Mouse (Mus musculus) heart, postnatal 0 days (tissue): ENCODE measurements around the gene Mup20. TPM values are rescaled to one million over a fixed set of nuclear protein-coding genes. Genes with fewer than 3 reads are reported as not detected.
"Not testable (repeated sequence)": the region's sequence is repeated elsewhere in the genome, so short reads cannot be mapped to it uniquely, and the experiment has no call there.

Experiments used
- ATAC-seq: fragments of 200-750 bp; cut with Nextera tagmentation; 2 replicates; pipeline ENCODE4 v1.8.0; 2017; ENCODE audit warnings: low read depth, moderate number of reproducible peaks, moderate library complexity; ENCODE audit not compliant: insufficient read depth
- DNase-seq: peaks from one replicate; pipeline ENCODE4 v3.0.0-alpha.2; 2016; ENCODE audit warnings: low spot score
- H3K27ac ChIP-seq: fragments of 300-500 bp; sonication (generic); 2 replicates; pipeline ENCODE4 v1.5.1; 2014; ENCODE audit warnings: low read depth, mild to moderate bottlenecking
- H3K27me3 ChIP-seq: fragments of 300-500 bp; sonication (generic); 2 replicates; pipeline ENCODE4 v1.6.1; 2014; ENCODE audit warnings: low read length, mixed read lengths; ENCODE audit not compliant: control insufficient read depth, insufficient read depth
- H3K36me3 ChIP-seq: fragments of 300-500 bp; sonication (generic); replicated peaks from 2 replicates; pipeline ENCODE4 v1.6.1; 2014; ENCODE audit warnings: low read length, mixed read lengths; ENCODE audit not compliant: control insufficient read depth, insufficient read depth
- H3K4me1 ChIP-seq: fragments of 300-500 bp; sonication (generic); 2 replicates; pipeline ENCODE4 v1.6.1; 2014; ENCODE audit warnings: antibody characterized with exemption; ENCODE audit not compliant: control insufficient read depth, insufficient read depth
- H3K4me2 ChIP-seq: fragments of 300-500 bp; sonication (generic); 2 replicates; pipeline ENCODE4 v1.6.1; 2014; ENCODE audit warnings: low read depth, mild to moderate bottlenecking, low read length, moderate library complexity
- H3K4me3 ChIP-seq: fragments of 300-500 bp; sonication (generic); 2 replicates; pipeline ENCODE4 v1.5.1; 2014; ENCODE audit warnings: low read depth, low read length
- H3K9ac ChIP-seq: fragments of 300-500 bp; sonication (generic); replicated peaks from 2 replicates; pipeline ENCODE4 v1.6.1; 2014; ENCODE audit warnings: low read depth, low read length, mixed read lengths
- H3K9me3 ChIP-seq: fragments of 300-500 bp; sonication (generic); replicated peaks from 2 replicates; pipeline ENCODE4 v1.6.1; 2016; ENCODE audit warnings: low read length; ENCODE audit not compliant: control insufficient read depth
- CTCF ChIP-seq: IDR thresholded peaks from 2 replicates; pipeline ENCODE4 v1.5.1; 2016; ENCODE audit warnings: antibody characterized with exemption, control low read depth, low read depth
- EP300 ChIP-seq: IDR thresholded peaks from 2 replicates; pipeline ENCODE4 v1.6.1; 2016; ENCODE audit warnings: antibody characterized with exemption, low read depth
- WGBS: fragments of 180-500 bp; shearing (Covaris S2); extraction: QIAGEN DNeasy Blood & Tissue Kit; methylation state at CpG from one replicate; pipeline ENCODE4 v1.1.7; 2014; 5-methylcytosine and 5-hydroxymethylcytosine counted together
- polyA plus RNA-seq: library from polyadenylated mRNA; unstranded; fragments of >200 nt; fragmentation: Nextera tagmentation; extraction: Ambion mirVana; gene quantifications from 2 replicates; pipeline ENCODE4 v1.2.1, GENCODE M21; 2015
- total RNA-seq: library from RNA; depleted of rRNA; stranded (reverse); fragments of >200 nt; gene quantifications from 2 replicates; pipeline ENCODE4 v1.2.3, GENCODE M21; 2014; ENCODE audit warnings: low replicate concordance; rRNA removed

Gene Mup20
- total RNA-seq (not detected in 2 replicates), polyA plus RNA-seq (not detected in 2 replicates)

- not testable (repeated sequence) for H3K9me3 ChIP-seq, H3K4me3 ChIP-seq, H3K36me3 ChIP-seq, H3K9ac ChIP-seq, H3K27ac ChIP-seq, ATAC-seq, H3K4me1 ChIP-seq, H3K27me3 ChIP-seq, H3K4me2 ChIP-seq, DNase-seq
- WGBS = 75% methylated on average over 2 of the region's 3 CpGs
Measured at GRCm38 (mm10) chr4:62054058-62054457, at the start of gene Mup20. Mup20 (minus strand) TSS chr4:62054158.

GRCm38 (mm10) chr4:62103366-62103765 lies 49.4 kb upstream of the Mup20 start:
- not testable (repeated sequence) for H3K4me2 ChIP-seq, H3K27ac ChIP-seq, H3K36me3 ChIP-seq, DNase-seq, H3K4me1 ChIP-seq, H3K9ac ChIP-seq, H3K9me3 ChIP-seq, H3K4me3 ChIP-seq, ATAC-seq, H3K27me3 ChIP-seq
- 63% methylated on average over 1 of the region's 2 CpGs for WGBS
- TF ChIP-seq CTCF = peak; percentile 40

- Histone ChIP-seq H3K4me2 (no peak overlapping the region), H3K9me3 (0 out of 2 replicates have a peak, but pooled peaks cover 3% of the 10 kb centered on the region), H3K4me3 (no peak overlapping the region), H3K36me3 (no peaks in the 10 kb centered on the region), H3K4me1 (no peaks in the 10 kb centered on the region), H3K27ac (no peak overlapping the region), H3K9ac (no peak overlapping the region), H3K27me3 (no peaks in the 10 kb centered on the region)
- DNase-seq = no peak
- 63% methylated on average over 2 of the region's 2 CpGs for WGBS
- no peak for ATAC-seq
- TF ChIP-seq CTCF (no peak), EP300 (no peak)
Measured at GRCm38 (mm10) chr4:62087953-62088352, 34.0 kb upstream of the Mup20 start.

GRCm38 (mm10) chr4:62087241-62087640 lies 33.3 kb upstream of the Mup20 start, which contains the start of gene Mup3:
Mup3 (minus strand) TSS chr4:62087342.
- Histone ChIP-seq H3K9ac (no peak within 1 kb of the TSS), H3K4me3 (no peak within 1 kb of the TSS), H3K9me3 (0 out of 2 replicates have a peak, but pooled peaks cover 3% of the 10 kb centered on the region), H3K36me3 (no peaks in the 10 kb centered on the region), H3K4me2 (no peak within 1 kb of the TSS), H3K27ac (no peak within 1 kb of the TSS), H3K27me3 (no peaks in the 10 kb centered on the region), H3K4me1 (no peaks in the 10 kb centered on the region)
- no peak for TF ChIP-seq CTCF
- no peak for TF ChIP-seq EP300
- DNase-seq (no peak), ATAC-seq (no peak)
- 76% methylated on average over 2 of the region's 2 CpGs for WGBS

GRCm38 (mm10) chr4:62082755-62083154 lies 28.8 kb upstream of the Mup20 start:
- H3K36me3 ChIP-seq = no peaks in the 10 kb centered on the region
- TF ChIP-seq CTCF (no peak), EP300 (no peak)
- ATAC-seq = no peak
- no peaks in the 10 kb centered on the region for H3K27me3 ChIP-seq
- no peak for DNase-seq
- no peak overlapping the region for H3K27ac ChIP-seq
- no peak overlapping the region for H3K9ac ChIP-seq
- H3K4me3 ChIP-seq = no peak overlapping the region
- H3K4me1 ChIP-seq = no peaks in the 10 kb centered on the region
- no peaks in the 10 kb centered on the region for H3K9me3 ChIP-seq
- no peak overlapping the region for H3K4me2 ChIP-seq

- no peaks in the 10 kb centered on the region for H3K27me3 ChIP-seq
- DNase-seq (no peak), ATAC-seq (no peak)
- no peak overlapping the region for H3K4me3 ChIP-seq
- no peaks in the 10 kb centered on the region for H3K4me1 ChIP-seq
- 63% methylated on average over 3 of the region's 3 CpGs for WGBS
- TF ChIP-seq EP300 (no peak), CTCF (no peak)
- H3K9ac ChIP-seq = no peak overlapping the region
- peaks cover 3% of the 10 kb centered on the region; the same call in 1 of the 2 replicates for H3K9me3 ChIP-seq
- no peak overlapping the region for H3K4me2 ChIP-seq
- H3K36me3 ChIP-seq = no peaks in the 10 kb centered on the region
- H3K27ac ChIP-seq = no peak overlapping the region
Measured at GRCm38 (mm10) chr4:62075126-62075525, 21.2 kb upstream of the Mup20 start.

GRCm38 (mm10) chr4:62054780-62055179 lies 822 bp upstream of the Mup20 start:
- H3K27me3 ChIP-seq, H3K4me1 ChIP-seq, H3K4me3 ChIP-seq, ATAC-seq, H3K27ac ChIP-seq, H3K9ac ChIP-seq, H3K36me3 ChIP-seq, DNase-seq, H3K4me2 ChIP-seq, H3K9me3 ChIP-seq: not testable (repeated sequence)
- 65% methylated on average over 2 of the region's 2 CpGs for WGBS
